ENCODE assay signal across 8 mouse cellular contexts in the genomic region with DNA sequence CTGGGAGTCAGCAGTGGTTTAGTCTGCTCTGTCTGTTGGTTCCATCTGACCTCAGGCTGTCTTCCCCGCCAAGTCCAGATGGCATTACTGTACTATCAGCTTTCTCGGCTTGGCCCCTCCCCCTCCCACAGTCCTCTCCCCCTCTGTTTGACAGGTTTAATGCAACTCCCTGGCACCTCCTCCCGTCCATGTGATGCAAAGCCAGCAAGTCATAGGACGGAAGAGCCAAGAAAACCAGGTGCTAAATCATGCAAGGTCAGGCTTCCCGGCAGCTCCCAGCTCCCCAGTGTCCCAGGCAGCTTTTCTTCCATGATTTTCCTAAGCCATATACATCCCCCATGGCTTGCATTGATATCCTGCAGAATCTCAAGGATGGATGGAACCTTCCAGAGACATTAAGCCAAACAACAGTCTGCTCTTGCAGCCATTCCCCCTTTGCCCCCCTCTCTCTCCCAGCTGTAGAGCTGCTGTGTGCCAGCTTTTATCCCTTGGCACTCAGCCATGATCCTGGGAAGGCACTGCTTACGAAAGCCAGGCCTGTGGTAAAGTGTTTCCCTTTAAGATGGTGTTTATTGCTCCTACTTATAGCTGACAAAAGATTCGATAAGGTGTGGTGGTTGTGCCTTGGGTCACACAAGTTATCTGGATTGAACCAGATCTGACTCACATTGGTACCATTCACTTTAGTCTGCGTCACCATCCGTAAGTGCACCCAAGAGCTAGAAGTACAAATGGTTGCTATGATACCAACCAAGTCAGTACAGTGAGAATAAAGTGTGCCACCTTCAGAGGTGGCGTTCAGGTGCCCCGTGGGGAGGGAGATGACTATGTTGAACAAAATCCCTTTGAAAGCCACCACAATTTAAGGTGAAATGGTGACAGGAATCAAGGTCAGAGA. TPM values are rescaled to one million over a fixed set of nuclear protein-coding genes. Genes with fewer than 3 reads are reported as not detected.
DNase-seq lines count a peak whose midpoint lies in the region; ATAC-seq lines count a peak whose summit lies in the region.

No protein-coding gene starts in this region.

- peak; percentile 23 to 29 for DNase-seq in spleen, adult 18-20 months
- no peak for DNase-seq in spleen, adult 12 weeks (ENCODE audit: low spot score)
- peak; percentile 78 to 84 for DNase-seq in cerebellum, adult 18-20 months
- peak; percentile 52 for DNase-seq in forelimb bud, embryonic 11.5 days (ENCODE audit: low read depth, low spot score)
- DNase-seq in heart, postnatal 4 days: peak; percentile 82
- DNase-seq in limb, embryonic 10.5 days (ENCODE audit: low spot score): peak; percentile 49

- peaks cover 12% of the 10 kb centered on the region for H3K4me1 ChIP-seq in limb, embryonic 10.5 days
- H3K4me1 ChIP-seq in neural tube, embryonic 14.5 days (ENCODE audit: control insufficient read depth, insufficient read depth, low read length): peaks cover 31% of the 10 kb centered on the region

- H3K36me3 ChIP-seq in limb, embryonic 10.5 days: no peaks in the 10 kb centered on the region
- no peaks in the 10 kb centered on the region for H3K36me3 ChIP-seq in neural tube, embryonic 14.5 days (ENCODE audit: control insufficient read depth, insufficient read depth, low read length)

- no peaks in the 10 kb centered on the region for H3K9me3 ChIP-seq in limb, embryonic 10.5 days (replicated peaks)
- no peaks in the 10 kb centered on the region for H3K9me3 ChIP-seq in neural tube, embryonic 14.5 days (ENCODE audit: control insufficient read depth, low read length)

- H3K4me3 ChIP-seq in limb, embryonic 10.5 days: no peak overlapping the region
- H3K4me3 ChIP-seq in neural tube, embryonic 14.5 days (ENCODE audit: low read depth, low read length): no peak overlapping the region

- H3K4me2 ChIP-seq in neural tube, embryonic 14.5 days (ENCODE audit: low read depth, low read length): peak overlapping the region; percentile 17; the same call in 1 of the 2 replicates

- H3K27me3 ChIP-seq in limb, embryonic 10.5 days (ENCODE audit: low read depth, poor library complexity, severe bottlenecking): no peaks in the 10 kb centered on the region
- H3K27me3 ChIP-seq in neural tube, embryonic 14.5 days (ENCODE audit: control insufficient read depth, insufficient read depth, low read length): no peaks in the 10 kb centered on the region

- WGBS in limb, embryonic 10.5 days: 59% methylated on average over 11 of the region's 11 CpGs
- 26% methylated on average over 11 of the region's 11 CpGs for WGBS in neural tube, embryonic 14.5 days

- peak; percentile 71 for ATAC-seq in neural tube, embryonic 14.5 days (ENCODE audit: low read depth)
- no peak for ATAC-seq in megakaryocyte-erythroid progenitor cell, adult 5-6 weeks (replicated peaks; ENCODE audit: low FRiP score, low TSS enrichment, poor library complexity, severe bottlenecking)

- 0 out of 2 replicates have a peak overlapping the region, but pooled peaks have one; percentile 25 for H3K27ac ChIP-seq in limb, embryonic 10.5 days
- peak overlapping the region; percentile 86 for H3K27ac ChIP-seq in neural tube, embryonic 14.5 days (ENCODE audit: low read depth, low read length)

- no peak overlapping the region for H3K9ac ChIP-seq in neural tube, embryonic 14.5 days (replicated peaks; ENCODE audit: low read depth, low read length)

RNA-seq across cellular contexts. Expression of gene Rimkla, which starts 29.3 kb away (rescaled TPM):
- total RNA-seq in heart, postnatal 4 days (2021): 1 to 10 TPM; 4.3 to 5.8 TPM
- polyA plus RNA-seq in limb, embryonic 10.5 days (2016; fragmentation: Nextera tagmentation; extraction: Ambion mirVana): 0.46 and 0.86 TPM in 2 replicates
- 33.4 and 37.7 TPM in 2 replicates for polyA plus RNA-seq in neural tube, embryonic 14.5 days (2014; fragmentation: Nextera tagmentation; extraction: Ambion mirVana)
- total RNA-seq in megakaryocyte-erythroid progenitor cell, adult 5-6 weeks (2014; fragmentation: Nextera tagmentation): not detected in 2 replicates
- not detected in 2 replicates for total RNA-seq in megakaryocyte-erythroid progenitor cell, adult 5-6 weeks (2017)

RNA-seq across cellular contexts. Expression of gene Zmynd12, which starts 40.5 kb away (rescaled TPM):
- total RNA-seq in heart, postnatal 4 days (2021): not detected
- polyA plus RNA-seq in limb, embryonic 10.5 days (2016; fragmentation: Nextera tagmentation; extraction: Ambion mirVana): 0.20 TPM in 1 of 2 replicates, not detected in the other
- polyA plus RNA-seq in neural tube, embryonic 14.5 days (2014; fragmentation: Nextera tagmentation; extraction: Ambion mirVana): 0.32 TPM in 1 of 2 replicates, not detected in the other
- not detected in 2 replicates for total RNA-seq in megakaryocyte-erythroid progenitor cell, adult 5-6 weeks (2014; fragmentation: Nextera tagmentation)
- not detected in 2 replicates for total RNA-seq in megakaryocyte-erythroid progenitor cell, adult 5-6 weeks (2017)

RNA-seq across cellular contexts. Expression of gene Ppcs, which starts 40.9 kb away (rescaled TPM):
- total RNA-seq in heart, postnatal 4 days (2021): 10 to 100 TPM; 12.2 to 12.4 TPM
- 37.1 and 41.4 TPM in 2 replicates for polyA plus RNA-seq in limb, embryonic 10.5 days (2016; fragmentation: Nextera tagmentation; extraction: Ambion mirVana)
- polyA plus RNA-seq in neural tube, embryonic 14.5 days (2014; fragmentation: Nextera tagmentation; extraction: Ambion mirVana): 22.4 and 27.6 TPM in 2 replicates
- total RNA-seq in megakaryocyte-erythroid progenitor cell, adult 5-6 weeks (2014; fragmentation: Nextera tagmentation): 6.3 and 13.0 TPM in 2 replicates
- 3.8 and 4.8 TPM in 2 replicates for total RNA-seq in megakaryocyte-erythroid progenitor cell, adult 5-6 weeks (2017)

RNA-seq across cellular contexts. Expression of gene Ccdc30, which starts 47.8 kb away (rescaled TPM):
- 1 to 10 TPM in 1 of 2 experiments, under 1 TPM in 1; 0.99 to 1.4 TPM for total RNA-seq in heart, postnatal 4 days (2021)
- 4.7 and 7.0 TPM in 2 replicates for polyA plus RNA-seq in limb, embryonic 10.5 days (2016; fragmentation: Nextera tagmentation; extraction: Ambion mirVana)
- 24.9 and 26.6 TPM in 2 replicates for polyA plus RNA-seq in neural tube, embryonic 14.5 days (2014; fragmentation: Nextera tagmentation; extraction: Ambion mirVana)
- 0.27 TPM in 1 of 2 replicates, not detected in the other for total RNA-seq in megakaryocyte-erythroid progenitor cell, adult 5-6 weeks (2014; fragmentation: Nextera tagmentation)
- total RNA-seq in megakaryocyte-erythroid progenitor cell, adult 5-6 weeks (2017): 0.50 and 2.9 TPM in 2 replicates

Comparison
In these comparisons a context has a peak if more than half of its experiments do, and no peak if none do; other contexts are left out.
1. RNA of gene Rimkla, which starts 29.3 kb away (total RNA-seq): 4.3 to 5.8 TPM in heart, postnatal 4 days; not detected in megakaryocyte-erythroid progenitor cell, adult 5-6 weeks; every median in the first group is over 4 times any median in the second.